Mouse (Mus musculus): ENCODE results near the gene Zfyve28.
A peak's percentile ranks its signal among the peaks of the same experiment; 100 is the strongest.

The Zfyve28 gene

GRCm38 (mm10) chr5:34286516-34286915 is 1.7 kb downstream of the Zfyve28 start:
- no peak for DNase-seq

- no peak for DNase-seq
Observed at GRCm38 (mm10) chr5:34285285-34285684, 3.0 kb downstream of the Zfyve28 start.

DNA sequence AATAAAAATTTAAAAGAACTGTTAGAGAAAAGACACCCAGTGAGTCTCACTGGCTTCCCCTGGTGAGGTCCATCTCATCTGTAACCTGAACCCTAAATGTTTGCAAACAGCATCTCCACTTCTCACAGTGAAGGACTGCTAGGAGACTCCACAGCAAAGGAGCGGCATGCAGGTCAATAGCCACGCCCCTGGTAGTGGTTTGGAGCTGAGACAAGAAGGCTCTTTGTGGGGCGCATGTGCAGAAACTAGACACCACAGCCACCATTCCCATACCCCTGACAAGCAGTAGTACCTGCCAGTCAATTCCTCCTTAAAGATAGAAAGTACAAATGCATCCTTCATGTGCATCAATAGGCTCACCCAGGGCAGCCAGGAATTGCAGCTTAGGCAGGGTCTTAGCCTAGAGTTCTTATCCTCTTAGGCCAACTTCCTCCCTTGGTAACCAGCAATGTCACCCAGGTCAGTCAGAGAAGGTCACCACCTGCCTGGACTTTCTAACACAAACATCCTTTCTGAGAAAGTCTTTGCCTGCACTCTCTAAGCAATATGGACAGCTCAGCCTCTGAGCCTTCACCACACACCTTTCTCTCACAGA is 4.0 kb downstream of the Zfyve28 start:
- DNase-seq, result no peak

DNA sequence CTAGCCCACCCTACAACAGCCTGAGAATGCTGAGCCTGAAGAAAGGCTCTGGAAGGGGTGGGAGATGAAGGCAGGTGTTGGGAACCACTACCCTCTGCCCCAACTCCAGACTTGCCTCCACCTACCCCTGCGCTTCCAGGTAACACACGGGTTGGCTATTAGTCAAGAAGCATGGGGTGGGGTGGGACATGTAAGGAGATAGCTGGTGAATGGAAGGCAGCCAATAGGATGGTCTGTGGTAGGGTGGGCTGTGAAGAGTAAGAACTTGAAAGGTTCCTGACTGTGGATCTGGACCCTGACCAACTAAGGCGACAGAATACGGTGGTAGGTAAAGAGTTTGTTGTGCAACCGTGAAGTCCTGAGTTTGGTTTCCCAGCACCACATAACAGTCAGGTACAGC is 4.9 kb downstream of the Zfyve28 start:
- DNase-seq, result no peak

DNA sequence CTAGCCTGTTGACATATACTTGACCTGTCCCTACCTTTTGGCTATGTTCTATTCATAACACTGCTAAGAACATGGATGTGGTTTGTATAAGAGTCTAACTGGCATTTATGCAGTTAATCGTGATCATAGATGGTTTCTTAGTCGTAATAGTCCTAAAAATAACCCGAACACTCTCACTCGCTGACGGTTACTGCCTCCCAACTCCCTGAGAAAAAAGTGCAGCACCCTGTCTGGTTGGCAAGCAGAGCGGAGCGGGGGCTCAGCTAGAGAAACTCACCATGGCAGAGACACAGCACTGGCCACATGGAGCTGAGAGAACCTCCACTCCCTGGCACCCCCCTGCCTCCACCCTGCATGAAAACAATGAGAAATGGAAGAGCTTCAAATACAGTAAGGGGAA is 7.3 kb downstream of the Zfyve28 start:
- DNase-seq, result no peak

GRCm38 (mm10) chr5:34279214-34279613 is 9.0 kb downstream of the Zfyve28 start:
- no peak for DNase-seq

DNA sequence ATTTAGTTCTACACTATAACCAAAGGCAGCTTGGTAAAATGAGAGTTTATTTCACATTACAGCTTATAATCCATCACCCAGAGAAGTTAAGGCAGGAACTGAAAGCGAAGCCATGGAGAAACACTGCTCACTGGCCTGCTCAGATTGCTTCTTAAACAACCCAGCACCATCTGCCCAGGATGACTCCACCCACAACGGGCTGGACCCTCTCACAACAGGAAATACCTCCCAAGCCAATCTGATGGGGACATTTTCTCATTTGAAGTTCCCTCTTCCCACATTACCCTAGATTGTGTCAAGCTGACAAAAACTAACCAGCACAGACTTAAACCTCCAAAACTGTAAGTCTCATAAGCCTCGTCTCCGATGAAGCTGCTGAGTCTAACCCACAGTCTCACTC is 10.2 kb downstream of the Zfyve28 start:
- DNase-seq, result no peak

- DNase-seq, result peak; percentile 84
Observed at GRCm38 (mm10) chr5:34276746-34277145, 11.5 kb downstream of the Zfyve28 start.

DNA sequence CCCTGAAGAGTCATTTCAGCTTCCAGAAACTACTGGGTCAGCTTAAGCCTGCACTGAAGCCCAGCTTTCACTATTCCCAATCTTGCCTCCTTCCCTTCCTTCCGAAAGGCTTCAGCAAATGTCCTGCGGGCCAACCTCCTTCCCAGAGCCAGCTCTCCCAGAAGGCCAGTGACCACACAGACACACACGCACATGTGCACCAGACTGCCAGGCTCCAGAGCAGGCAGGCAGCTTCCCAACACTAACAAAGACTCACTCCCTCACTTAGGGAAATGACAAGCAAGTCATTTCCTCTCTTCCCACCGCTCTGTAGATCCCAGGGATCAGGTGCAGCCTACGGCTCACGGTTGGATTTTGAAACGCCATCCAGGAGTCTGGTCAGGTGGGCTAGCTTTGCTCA is 12.1 kb downstream of the Zfyve28 start:
- no peak for DNase-seq

GRCm38 (mm10) chr5:34274676-34275293 is 13.5 kb downstream of the Zfyve28 start:
- DNase-seq, result no peak

GRCm38 (mm10) chr5:34274268-34274667 is 14.0 kb downstream of the Zfyve28 start:
- DNase-seq, result peak; percentile 65

DNA sequence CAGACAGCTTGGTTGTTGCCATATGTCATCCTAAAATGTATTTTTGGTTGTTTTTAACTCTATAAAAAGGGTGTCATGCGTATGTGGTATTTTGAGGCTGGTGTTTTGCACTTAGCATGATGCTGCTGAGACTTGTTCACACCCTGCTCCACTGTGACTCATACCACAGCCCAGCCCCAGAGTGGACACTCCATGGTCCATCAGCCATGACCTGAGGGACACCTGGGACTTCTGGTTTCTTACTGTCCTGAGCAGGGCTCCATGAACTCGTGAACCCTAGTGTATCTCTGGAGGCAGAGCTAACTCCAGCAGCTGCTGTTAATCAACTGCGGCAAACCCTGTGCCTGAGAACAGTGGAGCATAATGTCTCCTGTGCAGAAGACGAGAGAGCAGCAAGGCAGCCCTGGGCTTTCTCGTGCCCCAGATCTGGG is 15.0 kb downstream of the Zfyve28 start:
- DNase-seq, result peak; percentile 50

DNA sequence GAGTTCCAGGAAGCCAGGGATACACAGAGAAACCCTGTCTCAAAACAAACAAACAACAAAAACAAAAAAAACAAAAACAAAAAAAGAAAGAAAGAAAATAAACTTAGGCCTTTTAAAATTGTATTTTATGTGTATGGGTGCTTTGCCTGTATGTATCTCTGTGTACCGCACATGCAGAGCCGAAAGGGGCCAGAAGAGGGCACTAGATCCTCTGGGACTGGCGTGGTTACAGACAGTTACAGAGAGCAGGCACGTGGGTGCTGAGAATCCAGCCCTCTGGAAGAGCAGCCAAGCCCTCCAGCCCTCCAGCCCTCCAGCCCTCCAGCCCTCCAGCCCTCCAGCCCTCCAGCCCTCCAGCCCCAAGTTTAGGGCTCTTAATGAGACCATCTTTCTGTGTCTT is 16.5 kb downstream of the Zfyve28 start:
- DNase-seq, result no peak

GRCm38 (mm10) chr5:34269921-34270465 is 18.3 kb downstream of the Zfyve28 start:
- no peak for DNase-seq

DNA sequence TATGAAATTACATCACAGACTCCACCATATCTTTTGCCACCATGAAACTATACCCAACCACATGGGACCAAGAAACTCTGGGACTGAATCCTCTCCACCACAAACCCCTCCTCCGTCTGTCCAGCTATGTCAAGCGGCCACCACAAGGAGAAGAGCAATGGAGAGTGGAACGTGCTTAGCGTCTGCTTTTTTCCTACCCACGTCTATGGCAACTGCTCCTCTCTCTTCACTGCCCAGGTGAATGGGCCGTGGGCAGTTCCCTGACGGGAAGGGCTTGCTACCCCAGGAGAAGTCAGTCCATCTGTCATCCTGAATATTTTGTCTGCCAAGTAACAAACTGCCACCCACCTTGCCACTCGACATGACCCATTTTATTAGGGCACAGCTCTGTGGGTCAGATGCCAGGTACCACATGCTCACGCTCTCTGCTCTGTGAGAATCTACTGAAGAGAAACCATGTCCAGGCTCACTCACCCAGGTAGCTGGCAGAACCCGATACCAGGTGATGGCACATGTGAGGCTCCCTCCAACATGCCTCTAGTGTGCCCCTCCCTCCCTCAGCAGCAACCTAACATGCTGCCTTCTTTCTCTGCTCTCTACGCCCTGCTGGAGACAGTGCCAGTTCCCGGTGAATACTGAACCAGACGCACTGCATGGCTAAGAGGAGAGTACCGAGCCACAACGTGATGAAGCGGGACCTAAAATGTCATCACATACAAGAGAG is 18.9 kb downstream of the Zfyve28 start:
- no peak for DNase-seq

GRCm38 (mm10) chr5:34266065-34266464 is 22.2 kb downstream of the Zfyve28 start:
- DNase-seq, result no peak

DNA sequence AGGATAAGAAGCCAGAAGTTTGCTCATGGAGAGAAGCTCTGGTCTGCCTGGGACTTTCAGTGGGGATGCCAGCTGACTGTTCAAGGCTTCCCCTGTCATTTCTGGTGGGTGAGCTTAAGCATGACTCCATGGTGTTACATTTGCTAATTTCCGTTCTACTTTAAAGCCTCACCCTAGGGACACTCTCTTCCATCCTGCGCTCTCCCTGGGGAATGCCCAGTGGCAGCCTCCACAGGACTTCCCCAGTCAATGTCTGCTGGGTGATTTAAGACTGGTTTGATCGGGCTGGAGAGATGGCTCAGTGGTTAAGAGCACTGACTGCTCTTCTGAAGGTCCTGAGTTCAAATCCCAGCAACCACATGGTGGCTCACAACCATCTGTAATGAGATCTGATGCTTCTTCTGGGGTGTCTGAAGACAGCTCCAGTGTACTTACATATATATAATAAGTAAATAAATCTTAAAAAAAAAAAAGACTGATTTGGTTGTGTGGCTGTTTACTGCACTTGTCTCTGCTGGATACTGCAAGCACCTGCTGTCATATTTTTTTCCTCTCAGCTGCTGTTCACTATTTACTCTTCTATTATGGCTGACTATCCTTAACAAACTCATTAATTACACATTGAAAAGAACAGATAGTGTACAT is 29.0 kb downstream of the Zfyve28 start:
- no peak for DNase-seq

GRCm38 (mm10) chr5:34255189-34255588 is 33.1 kb downstream of the Zfyve28 start:
- no peak for DNase-seq

DNA sequence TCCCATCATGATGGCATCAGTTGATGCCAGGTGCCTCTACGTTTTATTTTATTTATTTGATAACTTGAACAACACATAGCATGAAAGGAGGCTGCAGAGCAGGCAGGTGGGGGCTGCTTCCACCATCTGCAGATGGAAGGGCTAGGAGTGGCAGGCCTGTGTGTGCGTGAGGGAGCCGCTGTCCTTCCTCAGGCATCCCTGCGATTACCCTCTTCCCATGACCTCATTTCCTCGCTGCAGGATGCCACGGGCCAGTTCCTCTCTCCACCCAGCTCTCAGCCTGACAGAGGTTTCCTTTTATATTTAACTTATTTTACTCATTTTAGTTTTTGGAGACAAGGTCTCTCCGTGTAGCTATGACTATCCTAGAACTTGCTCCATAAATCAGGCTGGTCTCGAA is 33.9 kb downstream of the Zfyve28 start:
- DNase-seq, result no peak

DNA sequence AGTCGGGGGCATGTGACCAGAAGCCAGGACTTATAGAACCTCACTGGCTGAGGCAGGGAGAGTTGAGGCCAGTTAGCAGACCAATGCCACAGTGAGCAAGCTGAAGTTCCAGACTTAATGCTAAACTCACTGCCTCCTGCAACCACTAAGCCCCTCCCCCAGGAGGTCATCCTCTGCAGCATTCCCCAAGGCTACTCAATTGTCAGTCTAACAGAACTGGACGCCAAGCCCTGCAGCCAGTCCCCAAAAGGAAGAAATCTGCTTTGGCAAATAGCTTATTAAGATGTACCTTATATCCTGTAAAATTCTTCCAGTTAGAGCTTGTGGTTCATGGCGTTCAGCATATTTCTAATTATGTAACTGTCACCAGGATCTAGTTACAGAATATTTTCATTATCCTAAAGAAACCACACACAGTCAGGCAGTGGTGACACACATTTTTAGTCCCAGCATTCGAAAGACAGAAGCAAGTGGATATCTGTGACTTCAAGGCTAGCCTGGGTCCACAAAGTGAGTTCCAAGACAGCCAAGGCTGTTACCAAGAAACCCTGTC is 35.2 kb downstream of the Zfyve28 start:
- DNase-seq, result no peak

DNA sequence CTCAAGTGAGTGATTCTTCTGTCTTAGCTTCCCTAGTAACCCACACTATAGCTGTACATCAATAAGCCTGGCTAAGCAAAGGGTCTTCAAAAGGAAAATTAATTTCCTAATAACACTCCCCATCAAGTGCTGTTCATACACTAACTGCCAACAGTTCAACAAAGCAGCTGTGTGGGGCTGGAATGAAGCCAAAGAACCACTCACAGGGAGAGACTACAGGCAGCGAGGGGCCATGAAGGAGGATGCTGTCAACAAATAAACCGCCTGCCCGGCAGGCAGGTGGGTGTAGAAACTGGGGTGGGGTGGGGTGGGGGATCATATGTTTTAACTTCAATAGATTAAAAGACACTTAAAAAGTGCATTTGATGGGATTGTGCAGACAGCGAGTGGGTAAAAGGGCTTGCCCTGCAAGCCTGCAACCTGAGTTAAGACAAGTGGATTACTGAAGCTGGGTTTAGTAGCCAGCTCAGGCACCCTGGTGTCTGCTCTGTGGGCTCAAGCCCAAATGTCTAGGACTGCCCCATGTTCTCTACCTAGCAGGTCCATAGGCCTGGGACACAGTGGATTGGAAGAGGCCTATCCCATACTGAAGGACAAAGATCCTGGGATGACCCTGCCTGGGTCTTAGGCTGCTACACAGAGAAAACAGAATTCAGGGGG is 35.8 kb downstream of the Zfyve28 start:
- DNase-seq, result no peak

GRCm38 (mm10) chr5:34251794-34252193 is 36.5 kb downstream of the Zfyve28 start:
- DNase-seq, result no peak

GRCm38 (mm10) chr5:34250090-34250489 is 38.2 kb downstream of the Zfyve28 start:
- no peak for DNase-seq

Measured in right cerebral cortex, adult 18-20 months (tissue).